Mouse (Mus musculus) brain, adult 2 months (tissue): Measurements from ENCODE around the gene Taar3.

ENCODE experiments used
- DNase-seq: peaks from one replicate; pipeline ENCODE4 v3.0.0; 2011; ENCODE audit warnings: low read depth, low spot score

The Taar3 gene

GRCm38 (mm10) chr10:23949508-23950005 is at the start of gene Taar3:
TSS of gene Taar3 (plus strand) at chr10:23949558.
- DNase-seq, result peak; percentile 45

GRCm38 (mm10) chr10:23901119-23901518 is 48.2 kb upstream of the Taar3 start:
- DNase-seq, result no peak

GRCm38 (mm10) chr10:23905661-23906060 is 43.7 kb upstream of the Taar3 start:
- DNase-seq, result no peak

DNA sequence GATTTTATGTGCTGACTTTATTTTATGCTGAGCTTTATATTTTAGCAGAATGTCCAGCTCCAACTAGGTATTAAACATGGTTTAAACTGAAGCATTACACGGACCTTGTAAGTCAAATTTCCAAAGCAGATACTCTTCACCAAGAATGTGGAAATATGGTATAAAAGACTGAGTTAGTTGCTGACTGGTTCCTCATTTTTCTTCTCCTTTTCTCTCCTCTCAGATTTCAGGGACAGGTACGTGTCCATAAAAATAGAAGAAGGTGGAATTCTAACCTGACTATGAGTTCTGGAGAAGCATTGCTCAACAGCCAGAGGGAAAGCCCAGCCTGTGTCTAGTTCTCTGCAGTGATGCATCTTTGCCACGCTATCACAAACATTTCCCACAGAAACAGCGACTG is 29.3 kb upstream of the Taar3 start, which contains the start of gene Taar1:
TSS of gene Taar1 (plus strand) at position 301 of the 400 bp plus-strand sequence.
- no peak for DNase-seq

- DNase-seq, result no peak
Observed at GRCm38 (mm10) chr10:23922468-23922867, 26.9 kb upstream of the Taar3 start.

DNA sequence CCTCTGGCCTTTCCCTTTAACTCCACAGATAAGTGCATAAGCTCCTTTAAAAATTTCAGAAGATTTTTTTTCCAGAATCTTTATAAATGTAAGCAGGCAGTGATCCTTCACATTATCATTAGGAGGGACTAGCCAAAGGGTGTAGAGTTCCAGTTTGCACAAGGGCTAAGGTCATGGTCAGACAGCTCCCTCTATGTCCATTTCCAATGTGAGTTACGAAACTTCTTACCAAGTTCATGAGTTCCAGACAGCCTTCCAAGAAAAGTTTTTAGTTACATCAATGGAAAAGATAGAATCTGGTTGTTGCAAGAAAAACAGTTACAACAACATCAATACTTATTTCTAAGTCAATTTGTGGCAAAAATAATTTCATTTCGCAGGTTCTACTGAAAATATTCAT is 25.4 kb upstream of the Taar3 start:
- DNase-seq, result no peak

- DNase-seq, result no peak
Observed at GRCm38 (mm10) chr10:23937613-23938012, 11.7 kb upstream of the Taar3 start.

DNA sequence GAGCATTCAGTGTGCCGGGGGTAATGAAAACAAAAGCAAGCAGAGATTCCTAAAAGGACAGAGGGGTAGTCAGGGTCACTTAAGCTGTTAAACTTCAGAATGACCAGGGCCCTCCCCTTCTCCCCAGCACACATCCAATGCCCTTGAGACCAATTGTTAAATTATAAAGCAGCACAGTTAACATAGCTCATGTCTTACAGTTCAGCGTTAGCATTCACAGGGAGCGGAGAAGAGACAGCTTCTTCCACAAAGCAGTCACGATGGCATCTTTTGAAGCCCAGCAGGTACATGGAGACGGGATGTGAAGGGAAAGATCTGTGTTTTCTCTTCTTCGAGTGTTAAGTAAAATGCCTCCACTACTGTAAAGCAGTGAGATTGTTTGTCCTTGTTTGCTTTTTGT is 11.0 kb upstream of the Taar3 start, which contains the start of gene Taar2:
TSS of gene Taar2 (plus strand) at position 261 of the 400 bp plus-strand sequence.
- DNase-seq, result peak; percentile 2

DNA sequence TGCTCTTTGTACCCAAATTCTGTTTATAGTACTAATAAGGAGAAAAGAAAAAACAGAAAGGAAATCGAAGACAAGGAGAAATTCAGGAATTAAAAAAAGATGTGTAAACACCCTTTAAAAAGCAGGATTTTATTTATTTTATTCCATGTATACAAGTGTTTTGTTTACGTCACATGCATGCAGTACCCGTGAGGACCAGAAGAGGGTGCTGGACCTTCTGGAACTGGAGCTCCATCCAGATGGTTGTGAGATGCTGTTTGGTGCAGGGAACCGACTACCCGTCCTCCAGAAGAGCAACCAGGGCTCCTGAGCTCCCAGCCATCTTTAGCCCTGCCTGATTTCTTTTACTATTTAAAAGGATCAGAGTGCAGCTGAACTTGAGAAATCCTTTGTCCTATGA is 6.9 kb upstream of the Taar3 start:
- no peak for DNase-seq

DNA sequence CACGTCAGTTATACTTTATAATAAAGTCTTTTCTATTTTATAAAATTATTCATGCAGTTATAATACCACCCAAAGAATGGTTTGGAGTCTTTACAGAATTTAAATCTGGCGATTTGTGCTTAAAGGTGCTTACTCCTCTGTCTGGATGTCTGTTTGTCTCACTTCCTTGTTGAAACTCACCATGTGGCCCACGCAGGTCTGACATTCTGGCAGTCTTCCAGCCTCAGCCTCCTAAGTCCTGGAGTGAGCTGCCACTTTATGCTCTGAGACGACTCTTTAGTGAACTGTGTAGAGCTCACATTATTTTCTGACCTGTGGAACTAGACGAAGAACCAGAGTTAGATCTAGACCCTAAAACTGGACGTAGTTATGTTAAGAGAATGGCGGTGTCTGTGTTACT is 1.3 kb upstream of the Taar3 start:
- peak; percentile 27 for DNase-seq

GRCm38 (mm10) chr10:23951714-23952113 is 2.4 kb downstream of the Taar3 start:
- peak; percentile 92 for DNase-seq

- no peak for DNase-seq
Observed at GRCm38 (mm10) chr10:23959071-23959470, 9.7 kb downstream of the Taar3 start.

- DNase-seq, result no peak
Observed at GRCm38 (mm10) chr10:23960444-23960915, 11.1 kb downstream of the Taar3 start, which contains the start of gene Taar4. TSS of gene Taar4 (plus strand) at chr10:23960494.

DNA sequence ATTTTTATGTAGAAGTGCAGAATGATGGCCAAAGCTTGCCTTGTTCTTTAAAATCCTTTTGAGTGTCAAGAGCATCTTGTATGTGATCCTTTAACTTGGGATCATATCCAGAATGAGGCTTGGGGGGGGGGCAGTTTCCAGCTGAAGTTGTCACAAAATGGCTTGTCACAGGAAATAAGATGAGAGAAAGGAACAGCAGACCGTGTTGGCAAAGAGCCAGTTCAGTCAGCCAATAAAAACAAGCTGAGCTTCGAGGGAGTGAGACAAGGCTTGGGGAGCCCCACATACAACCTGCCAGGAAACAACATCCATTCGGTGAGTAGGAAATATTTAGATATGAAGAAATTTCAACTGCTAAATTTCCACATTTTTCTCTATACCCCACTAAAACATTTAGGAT is 14.1 kb downstream of the Taar3 start:
- no peak for DNase-seq

DNA sequence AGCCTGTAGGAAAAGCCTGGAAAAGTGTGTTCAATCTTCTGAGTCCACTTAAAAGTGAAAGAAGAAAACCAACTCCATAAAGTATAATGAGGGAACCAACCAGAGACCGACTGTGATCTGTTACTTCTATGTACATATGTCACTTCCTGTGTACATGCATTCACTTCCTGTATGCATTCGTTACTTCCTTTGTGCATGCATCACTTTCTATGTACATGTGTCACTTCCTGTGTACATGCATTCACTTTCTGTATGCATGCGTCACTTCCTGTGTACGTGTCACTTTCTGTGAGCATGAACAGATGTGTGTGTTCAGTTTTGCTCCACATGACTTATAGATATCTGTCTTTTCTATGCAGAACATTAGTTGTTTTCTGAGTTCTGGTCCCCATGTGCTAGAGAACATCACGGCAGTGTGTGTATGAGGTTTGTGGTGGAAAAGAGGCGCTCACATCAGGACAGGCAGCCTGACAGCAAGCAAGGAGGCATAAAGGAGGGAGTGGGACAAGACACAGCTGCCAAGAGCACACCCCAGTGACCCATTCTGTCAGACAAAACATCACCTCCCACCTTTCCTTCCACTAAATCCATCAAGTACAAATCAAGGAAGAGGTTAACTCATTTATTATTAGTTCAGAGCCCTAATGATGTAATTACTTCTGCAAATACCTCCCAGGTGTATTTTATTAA is 15.7 kb downstream of the Taar3 start:
- DNase-seq, result no peak

- no peak for DNase-seq
Observed at GRCm38 (mm10) chr10:23970656-23971165, 21.4 kb downstream of the Taar3 start, which contains the start of gene Taar5. TSS of gene Taar5 (plus strand) at chr10:23970706.

- peak; percentile 12 for DNase-seq
Observed at GRCm38 (mm10) chr10:23971256-23971655, 21.9 kb downstream of the Taar3 start.

DNA sequence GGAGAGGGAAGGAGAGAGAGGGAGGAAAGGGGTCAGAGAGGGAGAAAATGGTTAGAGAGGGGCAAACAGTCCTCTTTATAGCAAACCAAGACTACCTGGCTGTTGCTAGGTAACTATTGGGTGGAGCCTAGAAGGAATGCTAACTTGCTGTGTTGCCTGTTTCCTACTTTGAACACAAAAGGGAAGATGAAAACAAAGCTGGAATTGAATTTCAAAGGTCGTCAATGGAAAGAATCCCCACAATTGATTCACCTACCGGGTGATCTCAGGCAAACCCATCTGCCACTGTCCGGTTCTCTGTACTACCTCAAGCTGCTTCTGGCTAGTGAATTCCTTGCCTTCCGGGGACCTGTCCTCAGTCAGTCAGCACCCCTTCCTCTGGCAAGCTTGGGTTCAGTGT is 28.6 kb downstream of the Taar3 start:
- no peak for DNase-seq

- peak; percentile 88 for DNase-seq
Observed at GRCm38 (mm10) chr10:23978901-23979705, 29.7 kb downstream of the Taar3 start.

- DNase-seq, result no peak
Observed at GRCm38 (mm10) chr10:23985546-23985945, 36.2 kb downstream of the Taar3 start, which contains the start of gene Taar6. TSS of gene Taar6 (minus strand) at chr10:23985646.

DNA sequence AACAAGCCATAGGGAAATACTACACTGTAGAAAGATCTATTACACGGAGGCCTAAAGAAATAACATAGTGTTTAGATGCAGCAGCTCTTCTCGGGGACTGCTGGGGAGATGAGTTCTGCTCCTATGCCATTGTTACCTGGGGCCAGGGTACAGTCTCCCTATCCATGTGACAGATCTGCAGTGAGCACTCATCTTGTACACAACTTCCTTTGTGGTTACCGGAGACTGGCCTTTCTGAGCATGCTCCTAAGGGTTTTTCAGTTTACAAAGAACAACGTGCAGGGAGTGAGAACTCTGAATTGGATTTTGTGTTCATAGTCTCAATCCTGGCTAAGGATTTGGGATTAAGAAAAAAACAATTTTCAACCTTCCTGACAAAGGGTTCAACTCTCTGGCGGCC is 37.1 kb downstream of the Taar3 start:
- DNase-seq, result no peak

DNA sequence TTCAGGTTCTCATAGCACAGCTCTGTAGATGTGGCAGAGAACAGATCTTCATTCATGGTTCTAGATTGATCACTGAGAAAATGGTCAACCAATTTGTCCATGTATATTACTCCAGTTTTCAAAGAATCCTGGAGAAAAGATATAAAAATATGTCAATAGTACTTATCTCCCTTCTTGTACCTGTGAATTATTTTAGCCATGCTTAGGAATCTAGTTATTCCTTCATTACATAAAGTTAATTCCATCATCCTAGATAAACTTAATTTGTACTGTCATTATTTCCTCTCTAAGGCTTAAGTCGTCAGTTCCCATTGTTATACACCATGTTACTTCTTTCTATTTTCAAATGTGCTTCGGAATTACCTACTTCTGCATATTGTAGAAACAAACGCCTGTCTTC is 44.0 kb downstream of the Taar3 start, which contains the start of gene Taar7a:
TSS of gene Taar7a (minus strand) at position 101 of the 400 bp plus-strand sequence.
- DNase-seq, result no peak
